Comparison of ENCODE assay signal across 8 mouse cellular contexts in the genomic region with DNA sequence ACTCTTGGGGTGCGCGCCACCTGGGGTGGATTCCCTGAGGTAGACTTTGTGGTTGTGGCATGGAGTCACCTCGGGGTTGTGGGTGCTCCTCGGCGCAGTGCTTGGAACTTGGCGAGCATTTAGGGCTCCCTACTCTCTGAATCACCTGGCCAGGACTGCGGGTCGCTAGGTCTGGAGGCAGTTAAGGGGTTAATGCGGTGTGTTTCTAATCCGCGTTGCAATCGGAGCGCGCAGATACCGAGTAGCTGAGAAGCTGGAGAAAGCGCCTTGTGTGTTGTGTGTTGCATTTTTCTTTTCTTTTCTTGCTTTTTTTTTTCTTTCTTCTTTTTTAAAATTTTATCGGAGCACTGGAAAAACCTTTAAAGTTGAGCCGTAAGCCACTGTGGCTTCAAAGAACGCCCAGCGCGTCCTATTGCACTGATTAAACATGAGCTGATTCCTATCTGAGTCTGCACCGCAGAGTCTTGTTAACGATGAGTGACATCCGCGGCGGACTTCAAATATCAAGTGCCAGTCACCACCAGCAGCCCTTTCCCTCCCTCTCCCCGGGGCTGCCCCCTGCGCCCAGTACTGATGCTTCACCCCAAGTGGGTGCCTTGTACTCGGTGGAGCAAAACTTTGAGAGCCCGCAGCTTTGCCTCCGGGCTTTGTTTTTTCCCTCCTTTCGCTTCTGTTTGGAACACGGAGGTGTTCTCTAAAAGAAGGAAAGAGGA. TPM values are rescaled to one million over a fixed set of nuclear protein-coding genes. Genes with fewer than 3 reads are reported as not detected.
DNase-seq lines count a peak whose midpoint lies in the region; ATAC-seq and TF ChIP-seq lines count a peak whose summit lies in the region.

No protein-coding gene starts in this region.

- no peak for ATAC-seq in lung, embryonic 14.5 days (ENCODE audit: insufficient read depth)
- ATAC-seq in heart, embryonic 14.5 days (ENCODE audit: insufficient number of reproducible peaks, insufficient read depth, low FRiP score, low read depth), result no peak
- ATAC-seq in limb, embryonic 14.5 days (ENCODE audit: low FRiP score, low read depth), result no peak
- no peak for ATAC-seq in neural tube, embryonic 15.5 days (ENCODE audit: low FRiP score)

- no peaks in the 10 kb centered on the region for H3K36me3 ChIP-seq in lung, embryonic 14.5 days (ENCODE audit: insufficient read depth)
- no peaks in the 10 kb centered on the region for H3K36me3 ChIP-seq in heart, embryonic 14.5 days (ENCODE audit: control insufficient read depth, insufficient read depth, low read length)
- no peaks in the 10 kb centered on the region for H3K36me3 ChIP-seq in limb, embryonic 14.5 days (ENCODE audit: control insufficient read depth, insufficient read depth, low read length)
- no peaks in the 10 kb centered on the region for H3K36me3 ChIP-seq in neural tube, embryonic 15.5 days

- peaks cover 46% of the 10 kb centered on the region for H3K27me3 ChIP-seq in lung, embryonic 14.5 days (ENCODE audit: insufficient read depth, low read length)
- H3K27me3 ChIP-seq in heart, embryonic 14.5 days (ENCODE audit: control insufficient read depth, insufficient read depth, low read length), result peaks cover 7% of the 10 kb centered on the region; the same call in 1 of the 2 replicates
- peaks cover 16% of the 10 kb centered on the region for H3K27me3 ChIP-seq in limb, embryonic 14.5 days (ENCODE audit: control insufficient read depth, insufficient read depth, low read length)
- H3K27me3 ChIP-seq in neural tube, embryonic 15.5 days (replicated peaks), result peaks cover 30% of the 10 kb centered on the region

- WGBS in lung, embryonic 14.5 days, result 3% methylated on average over 33 of the region's 33 CpGs
- 4% methylated on average over 33 of the region's 33 CpGs for WGBS in heart, embryonic 14.5 days
- WGBS in limb, embryonic 14.5 days, result 3% methylated on average over 33 of the region's 33 CpGs
- WGBS in neural tube, embryonic 15.5 days, result 4% methylated on average over 33 of the region's 33 CpGs

- TF ChIP-seq POLR2A in limb, embryonic 14.5 days (IDR thresholded peaks at IDR 0.05; ENCODE audit: borderline replicate concordance, extremely low read depth, insufficient read depth, insufficient read length), result no peak

- TF ChIP-seq CTCF in lung, embryonic 14.5 days (IDR thresholded peaks at IDR 0.05; ENCODE audit: low read depth), result no peak

- H3K4me1 ChIP-seq in lung, embryonic 14.5 days (ENCODE audit: insufficient read depth), result no peaks in the 10 kb centered on the region; the same call in 1 of the 2 replicates
- peaks cover 14 to 30% of the 10 kb centered on the region in 2 experiments for H3K4me1 ChIP-seq in heart, embryonic 14.5 days (ENCODE audit: control insufficient read depth in 2 of 2, insufficient read depth in 2 of 2, low read length in 2 of 2)
- peaks cover 35% of the 10 kb centered on the region for H3K4me1 ChIP-seq in limb, embryonic 14.5 days (ENCODE audit: control insufficient read depth, insufficient read depth, low read length)
- peaks cover 39% of the 10 kb centered on the region for H3K4me1 ChIP-seq in neural tube, embryonic 15.5 days

- H3K9ac ChIP-seq in lung, embryonic 14.5 days, result 0 out of 2 replicates have a peak overlapping the region, but pooled peaks have one; percentile 7
- peak overlapping the region; percentile 68 for H3K9ac ChIP-seq in heart, embryonic 14.5 days (ENCODE audit: low read length)
- peak overlapping the region; percentile 43 for H3K9ac ChIP-seq in limb, embryonic 14.5 days (ENCODE audit: low read depth, low read length, severe bottlenecking)
- peak overlapping the region; percentile 34 for H3K9ac ChIP-seq in neural tube, embryonic 15.5 days (replicated peaks)

- peak overlapping the region; percentile 94 for H3K4me2 ChIP-seq in lung, embryonic 14.5 days
- H3K4me2 ChIP-seq in heart, embryonic 14.5 days (ENCODE audit: low read length), result peak overlapping the region; percentile 94
- H3K4me2 ChIP-seq in limb, embryonic 14.5 days (replicated peaks; ENCODE audit: low read depth, low read length, severe bottlenecking), result peak overlapping the region; percentile 96
- H3K4me2 ChIP-seq in neural tube, embryonic 15.5 days, result peak overlapping the region; percentile 99

- DNase-seq in lung, embryonic 14.5 days, result peak; percentile 36
- DNase-seq in lung, postnatal 25 days (ENCODE audit: low spot score), result no peak
- DNase-seq in brain, adult 2 months (ENCODE audit: low read depth, low spot score), result peak; percentile 15
- DNase-seq in limb, embryonic 14.5 days (ENCODE audit: low spot score), result peak; percentile 31
- DNase-seq in right cerebral cortex, adult 18-20 months, result no peak
- no peak for DNase-seq in yolk sac, embryonic 10.5 days (ENCODE audit: low spot score)

- peak overlapping the region; percentile 55 for H3K4me3 ChIP-seq in lung, embryonic 14.5 days (ENCODE audit: low read depth, low read length)
- H3K4me3 ChIP-seq in heart, embryonic 14.5 days (ENCODE audit: control insufficient read depth in 1 of 2, insufficient read depth in 1 of 2, low read depth in 1 of 2, low read length in 2 of 2), result peak overlapping the region; percentile 43 to 69
- peak overlapping the region; percentile 66 for H3K4me3 ChIP-seq in limb, embryonic 14.5 days (replicated peaks; ENCODE audit: low read length)
- H3K4me3 ChIP-seq in neural tube, embryonic 15.5 days (replicated peaks), result peak overlapping the region; percentile 63

- H3K9me3 ChIP-seq in lung, embryonic 14.5 days (ENCODE audit: low read depth, low read length), result no peaks in the 10 kb centered on the region
- H3K9me3 ChIP-seq in heart, embryonic 14.5 days (ENCODE audit: control insufficient read depth, low read length), result no peaks in the 10 kb centered on the region
- no peaks in the 10 kb centered on the region for H3K9me3 ChIP-seq in limb, embryonic 14.5 days (ENCODE audit: control insufficient read depth, low read length)
- no peaks in the 10 kb centered on the region for H3K9me3 ChIP-seq in neural tube, embryonic 15.5 days (replicated peaks)

- no peak overlapping the region for H3K27ac ChIP-seq in lung, embryonic 14.5 days (ENCODE audit: low read depth)
- H3K27ac ChIP-seq in heart, embryonic 14.5 days (replicated peaks in 1 of 2; ENCODE audit: control insufficient read depth in 1 of 2, insufficient read depth in 1 of 2, low read depth in 2 of 2, low read length in 2 of 2), result no peak overlapping the region
- no peak overlapping the region for H3K27ac ChIP-seq in limb, embryonic 14.5 days (replicated peaks; ENCODE audit: low read depth, low read length)
- H3K27ac ChIP-seq in neural tube, embryonic 15.5 days (replicated peaks), result no peak overlapping the region

RNA-seq across cellular contexts. Expression of a gene that starts 2.1 kb away (rescaled TPM):
- polyA plus RNA-seq in lung, embryonic 14.5 days (2014; fragmentation: Nextera tagmentation; extraction: Ambion mirVana), result 1.0 and 1.6 TPM in 2 replicates
- polyA plus RNA-seq in heart, embryonic 14.5 days (2014; fragmentation: Nextera tagmentation; extraction: Ambion mirVana), result 2.0 and 2.5 TPM in 2 replicates
- 7.2 and 8.3 TPM in 2 replicates for polyA plus RNA-seq in limb, embryonic 14.5 days (2012; rRNA removed)
- 2.8 and 3.6 TPM in 2 replicates for polyA plus RNA-seq in limb, embryonic 14.5 days (2014; fragmentation: Nextera tagmentation; extraction: Ambion mirVana)
- 2.7 TPM in 2 replicates for polyA plus RNA-seq in neural tube, embryonic 15.5 days (2015; fragmentation: Nextera tagmentation; extraction: Ambion mirVana)

Comparison
In these comparisons a context has a peak if more than half of its experiments do, and no peak if none do; other contexts are left out.
1. DNase-seq: peak in lung, embryonic 14.5 days (single experiment), brain, adult 2 months (single experiment) and limb, embryonic 14.5 days (single experiment); none in lung, postnatal 25 days (single experiment), right cerebral cortex, adult 18-20 months (single experiment) and yolk sac, embryonic 10.5 days (single experiment).
2. H3K9ac ChIP-seq: peak in every context shown above with its lines; median percentile 68 in heart, embryonic 14.5 days; 43 in limb, embryonic 14.5 days; 34 in neural tube, embryonic 15.5 days; 7 in lung, embryonic 14.5 days.
3. Peak in every context shown above with its lines, with median percentiles within 50 percentile points of each other: H3K4me2 ChIP-seq and H3K4me3 ChIP-seq.